Mouse (Mus musculus) small intestine, adult 2 months (tissue): Measurements from ENCODE around the gene Lim2. TPM values are rescaled to one million over a fixed set of nuclear protein-coding genes. Genes with fewer than 3 reads are reported as not detected.

Source experiments
- H3K27ac ChIP-seq: fragments of 200-500 bp; 2 replicates; pipeline ENCODE4 v1.5.1; 2012; ENCODE audit warnings: low read depth, low read length, control low read depth, inconsistent platforms; ENCODE audit not compliant: insufficient read depth
- H3K27me3 ChIP-seq: fragments of 200-500 bp; 2 replicates; pipeline ENCODE4 v1.6.1; 2012; ENCODE audit warnings: mild to moderate bottlenecking, moderate library complexity, low read length, inconsistent platforms; ENCODE audit not compliant: control insufficient read depth, insufficient read depth
- H3K36me3 ChIP-seq: fragments of 200-500 bp; 2 replicates; pipeline ENCODE4 v1.6.1; 2012; ENCODE audit warnings: mild to moderate bottlenecking, low read length, control low read depth, inconsistent platforms; ENCODE audit not compliant: control insufficient read depth, insufficient read depth
- H3K4me1 ChIP-seq: fragments of 200-500 bp; 2 replicates; pipeline ENCODE4 v1.6.1; 2012; ENCODE audit warnings: low read length, inconsistent platforms, mixed read lengths; ENCODE audit not compliant: control insufficient read depth, insufficient read depth, insufficient read length
- H3K4me3 ChIP-seq: fragments of 200-500 bp; 2 replicates; pipeline ENCODE4 v1.5.1; 2012; ENCODE audit warnings: low read depth, mild to moderate bottlenecking, control low read depth, inconsistent platforms, low read length, moderate library complexity
- CTCF ChIP-seq: fragments of 200-500 bp; IDR thresholded peaks from 2 replicates; pipeline ENCODE4 v1.5.1; 2012; ENCODE audit warnings: low read depth, mild to moderate bottlenecking, control low read depth, inconsistent platforms, low read length, moderate library complexity, mixed read lengths; ENCODE audit not compliant: insufficient replicate concordance, insufficient read length; ENCODE audit errors: extremely low read depth
- POLR2A ChIP-seq: fragments of 200-500 bp; IDR thresholded peaks from 2 replicates; pipeline ENCODE4 v1.6.1; 2012; ENCODE audit warnings: low read depth, mild to moderate bottlenecking, control low read depth, inconsistent platforms, low read length, moderate library complexity
- WGBS: fragments of 180-500 bp; shearing (Covaris S2); methylation state at CpG from one replicate; pipeline ENCODE4 v1.1.7; 2018; 5-methylcytosine and 5-hydroxymethylcytosine counted together
- polyA plus RNA-seq: library from polyadenylated mRNA; depleted of rRNA; stranded (reverse); fragments of >200 nt; gene quantifications from 2 replicates; pipeline ENCODE4 v1.2.3, GENCODE M21; 2012; rRNA removed

Lim2 gene
- not detected in 2 replicates for polyA plus RNA-seq

DNA sequence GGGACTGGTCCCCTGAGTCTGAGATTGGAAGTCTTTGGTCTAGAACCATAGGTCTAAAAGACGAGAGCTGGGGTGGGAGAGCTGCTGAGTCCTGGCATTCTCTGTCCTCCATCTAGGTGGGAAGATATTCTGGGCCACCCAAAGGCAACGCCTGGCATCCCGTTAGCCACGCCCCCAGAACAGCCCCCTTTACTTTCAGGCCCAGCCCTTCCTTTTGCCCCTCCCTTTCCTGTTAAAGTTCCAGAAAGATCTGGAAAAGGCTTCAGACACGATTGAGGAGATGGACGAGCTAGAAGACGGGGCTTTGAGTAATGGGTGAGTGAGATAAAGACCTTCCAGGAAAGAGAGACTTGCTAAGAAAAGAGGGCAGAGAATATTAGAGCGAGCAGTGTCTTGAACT lies at the start of gene Lim2:
Lim2 (plus strand) TSS at position 265 of the 400 bp plus-strand sequence.
- H3K27me3 ChIP-seq = no peaks in the 10 kb centered on the region
- H3K4me1 ChIP-seq = no peaks in the 10 kb centered on the region

DNA sequence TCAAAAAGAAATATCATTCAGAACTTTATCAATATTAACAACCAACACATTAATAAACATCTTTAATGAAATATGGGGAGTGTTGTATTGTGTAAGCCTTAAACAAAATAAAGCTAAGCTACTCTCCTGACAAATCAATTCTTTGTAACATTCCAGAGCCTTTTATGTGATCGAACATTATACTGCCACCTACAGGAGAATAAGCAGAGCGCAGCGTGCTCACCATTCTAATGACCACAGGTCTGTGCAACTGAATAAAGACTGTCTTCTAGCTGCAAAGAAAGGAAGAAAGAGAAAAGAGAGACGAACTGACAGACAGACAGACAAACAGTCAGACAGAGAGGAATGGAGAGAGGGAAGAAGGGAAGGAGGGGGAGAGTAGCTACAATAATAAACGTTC lies 49.2 kb upstream of the Lim2 start:
- H3K27me3 ChIP-seq = no peaks in the 10 kb centered on the region
- no peak for TF ChIP-seq POLR2A
- TF ChIP-seq CTCF = no peak
- H3K4me3 ChIP-seq = no peak overlapping the region
- WGBS = 15% methylated on average over 5 of the region's 5 CpGs
- H3K4me1 ChIP-seq = no peaks in the 10 kb centered on the region
- H3K36me3 ChIP-seq = no peaks in the 10 kb centered on the region
- no peak overlapping the region for H3K27ac ChIP-seq

More for the DNA sequence above, at the start of gene Lim2:
- no peaks in the 10 kb centered on the region for H3K36me3 ChIP-seq
- no peak within 1 kb of the TSS for H3K4me3 ChIP-seq
- TF ChIP-seq CTCF (no peak), POLR2A (no peak)
- H3K27ac ChIP-seq = no peak within 1 kb of the TSS
- WGBS = 79% methylated on average over 8 of the region's 8 CpGs

DNA sequence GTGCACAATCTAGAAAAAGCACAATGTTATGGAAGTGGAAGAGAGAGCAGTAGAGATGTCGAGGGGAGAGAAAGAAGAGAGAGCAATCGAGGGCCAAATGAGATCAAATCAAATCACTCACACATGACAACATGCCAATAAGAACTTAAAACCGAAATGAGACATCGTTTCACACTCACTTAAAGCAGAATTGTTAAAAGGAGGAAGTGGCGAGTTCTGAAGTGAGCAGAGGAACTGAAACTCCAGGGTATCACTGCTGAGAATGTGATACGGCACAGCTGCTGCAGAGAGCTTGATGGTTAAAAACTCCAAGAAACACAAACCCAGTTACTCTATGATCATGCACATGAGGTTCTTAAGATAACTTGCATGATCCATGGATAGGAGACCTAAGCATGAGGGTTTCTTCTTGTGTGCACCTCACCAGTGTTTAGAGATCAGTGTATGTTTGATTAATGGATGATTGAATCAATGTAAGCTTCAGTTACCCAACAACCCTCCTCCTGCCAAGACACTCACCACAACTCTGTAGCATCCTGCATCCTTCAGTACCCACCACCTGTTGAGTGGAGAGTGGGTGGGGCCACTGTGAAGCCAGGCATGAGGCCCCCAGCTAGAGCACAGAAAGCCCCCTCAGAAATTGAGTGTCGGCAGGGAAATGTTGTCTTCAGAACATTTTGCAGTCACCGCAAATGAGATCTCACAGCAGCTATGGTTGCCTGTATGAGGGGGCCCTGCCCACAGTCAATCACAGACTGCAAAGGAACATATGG lies 34.9 kb upstream of the Lim2 start:
- H3K27ac ChIP-seq = no peak overlapping the region
- 0 out of 2 replicates have a peak, but pooled peaks cover 1% of the 10 kb centered on the region for H3K4me1 ChIP-seq
- H3K4me3 ChIP-seq = no peak overlapping the region
- TF ChIP-seq POLR2A (no peak), CTCF (no peak)
- WGBS = 72% methylated on average over 8 of the region's 8 CpGs
- no peaks in the 10 kb centered on the region for H3K27me3 ChIP-seq
- H3K36me3 ChIP-seq = no peaks in the 10 kb centered on the region

DNA sequence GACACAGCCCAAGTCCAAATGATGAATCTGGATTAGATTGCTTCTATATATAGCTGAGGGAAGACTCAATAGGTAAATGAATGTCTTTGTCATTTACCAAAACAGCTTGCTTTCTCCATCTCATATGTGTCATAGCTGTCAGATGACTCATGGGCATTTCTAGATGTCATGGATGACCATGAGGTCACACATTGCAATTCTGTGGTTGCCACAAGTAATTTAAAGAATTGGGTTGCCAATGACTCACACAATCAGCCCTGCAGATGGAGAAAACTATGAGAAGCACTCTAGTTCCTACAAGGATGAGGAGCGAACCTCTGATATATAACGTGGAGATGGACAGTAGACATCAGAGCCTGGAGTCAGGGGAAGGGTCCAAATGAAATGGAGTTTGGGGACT lies 28.0 kb upstream of the Lim2 start:
- Histone ChIP-seq H3K36me3 (no peaks in the 10 kb centered on the region), H3K27ac (no peak overlapping the region), H3K27me3 (no peaks in the 10 kb centered on the region), H3K4me1 (no peaks in the 10 kb centered on the region), H3K4me3 (no peak overlapping the region)
- TF ChIP-seq CTCF = no peak
- TF ChIP-seq POLR2A = no peak
- 82% methylated on average over 2 of the region's 2 CpGs for WGBS

DNA sequence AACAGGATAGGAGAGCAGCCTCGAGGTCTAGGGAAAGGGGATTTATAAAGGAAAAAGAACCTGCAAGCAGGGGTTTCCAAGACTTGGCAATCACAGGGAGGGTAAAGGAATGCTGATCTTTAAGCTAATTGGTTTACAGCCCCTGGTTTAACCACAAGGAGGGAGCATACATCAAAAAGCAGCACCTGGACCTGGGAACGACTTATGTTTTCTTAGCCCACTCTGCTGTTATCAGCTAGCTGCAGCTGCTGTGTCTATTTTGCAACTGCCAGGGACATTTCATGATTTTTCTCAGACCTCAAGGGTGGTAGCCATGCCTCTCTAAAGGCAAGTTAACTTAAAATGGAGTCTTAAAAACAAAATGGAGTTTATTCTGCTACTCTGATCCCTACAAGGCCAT lies 24.8 kb upstream of the Lim2 start:
- 11% methylated on average over 2 of the region's 2 CpGs for WGBS
- no peak overlapping the region for H3K4me3 ChIP-seq
- no peak for TF ChIP-seq CTCF
- no peak for TF ChIP-seq POLR2A
- no peaks in the 10 kb centered on the region for H3K27me3 ChIP-seq
- H3K36me3 ChIP-seq = no peaks in the 10 kb centered on the region
- no peaks in the 10 kb centered on the region for H3K4me1 ChIP-seq
- H3K27ac ChIP-seq = no peak overlapping the region

DNA sequence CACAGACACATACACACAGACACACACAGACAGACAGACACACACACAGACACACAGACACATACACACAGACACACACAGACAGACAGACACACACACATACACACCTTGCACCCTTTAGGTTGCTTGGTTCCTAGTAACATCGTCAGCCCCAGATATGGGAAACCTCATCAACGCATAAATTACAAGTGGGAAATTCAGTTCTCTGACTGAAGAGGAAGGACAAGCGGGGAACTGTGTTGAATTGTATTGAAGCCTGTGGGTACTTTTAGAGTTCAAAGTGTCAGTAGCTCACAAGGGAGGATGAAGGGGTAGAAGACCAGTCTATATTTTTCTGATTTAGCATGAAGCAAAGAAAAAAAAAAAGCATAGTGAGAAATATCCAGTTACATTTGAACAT lies 19.9 kb upstream of the Lim2 start:
- Histone ChIP-seq H3K4me1 (no peaks in the 10 kb centered on the region), H3K4me3 (no peak overlapping the region), H3K27ac (no peak overlapping the region), H3K27me3 (no peaks in the 10 kb centered on the region), H3K36me3 (no peaks in the 10 kb centered on the region)
- TF ChIP-seq POLR2A (no peak), CTCF (no peak)
- 67% methylated on average over 3 of the region's 3 CpGs for WGBS

DNA sequence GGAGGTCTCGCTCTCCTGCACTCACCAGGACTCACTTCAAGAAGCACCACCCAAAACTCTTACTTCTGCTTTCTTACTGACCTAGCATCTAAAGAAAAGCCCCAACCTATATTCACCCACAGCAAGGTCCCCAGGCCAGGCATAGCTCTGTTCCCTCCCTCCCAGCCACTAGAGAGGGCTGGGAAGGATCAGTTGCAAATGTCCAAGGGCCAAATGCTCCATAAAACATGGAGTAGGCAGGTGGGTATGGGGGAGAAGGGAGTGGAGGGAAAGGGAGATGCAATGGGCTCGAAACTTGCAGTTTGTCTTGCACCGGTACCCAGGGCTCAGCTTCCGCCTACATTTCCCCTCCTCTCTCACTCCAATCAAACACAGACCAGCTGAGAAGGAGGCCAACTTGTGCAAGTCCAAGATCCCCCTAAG lies 19.3 kb upstream of the Lim2 start, which contains the start of gene Siglecg:
Siglecg (plus strand) TSS at position 74 of the 423 bp plus-strand sequence.
- Histone ChIP-seq H3K4me1 (no peaks in the 10 kb centered on the region), H3K4me3 (peak within 1 kb of the TSS; percentile 29), H3K36me3 (no peaks in the 10 kb centered on the region), H3K27me3 (no peaks in the 10 kb centered on the region), H3K27ac (no peak within 1 kb of the TSS; the same call in 1 of the 2 replicates)
- 59% methylated on average over 4 of the region's 4 CpGs for WGBS
- no peak for TF ChIP-seq CTCF
- no peak for TF ChIP-seq POLR2A
